Mouse (Mus musculus) forebrain, embryonic 15.5 days (tissue): ENCODE measurements around the gene Gm10964. TPM values are rescaled to one million over a fixed set of nuclear protein-coding genes. Genes with fewer than 3 reads are reported as not detected.

Source experiments
- ATAC-seq: fragments of 200-750 bp; cut with Nextera tagmentation; replicated peaks from 2 replicates; pipeline ENCODE4 v1.8.0; 2017; ENCODE audit warnings: mild to moderate bottlenecking, moderate TSS enrichment, moderate library complexity
- H3K27ac ChIP-seq: fragments of 300-500 bp; sonication (generic); replicated peaks from 2 replicates; pipeline ENCODE4 v1.5.1; 2015; ENCODE audit warnings: mild to moderate bottlenecking, inconsistent platforms
- H3K27me3 ChIP-seq: fragments of 300-500 bp; sonication (generic); 2 replicates; pipeline ENCODE4 v1.6.1; 2015; ENCODE audit warnings: inconsistent platforms
- H3K36me3 ChIP-seq: fragments of 300-500 bp; sonication (generic); 2 replicates; pipeline ENCODE4 v1.6.1; 2015; ENCODE audit warnings: mild to moderate bottlenecking, inconsistent platforms
- H3K4me1 ChIP-seq: fragments of 300-500 bp; sonication (generic); 2 replicates; pipeline ENCODE4 v1.6.1; 2015; ENCODE audit warnings: inconsistent platforms
- H3K4me2 ChIP-seq: fragments of 300-500 bp; sonication (generic); replicated peaks from 2 replicates; pipeline ENCODE4 v1.6.1; 2015; ENCODE audit warnings: mild to moderate bottlenecking, inconsistent platforms
- H3K4me3 ChIP-seq: fragments of 300-500 bp; sonication (generic); 2 replicates; pipeline ENCODE4 v1.5.1; 2015; ENCODE audit warnings: mild to moderate bottlenecking, inconsistent platforms
- H3K9ac ChIP-seq: fragments of 300-500 bp; sonication (generic); replicated peaks from 2 replicates; pipeline ENCODE4 v1.6.1; 2015; ENCODE audit warnings: mild to moderate bottlenecking, inconsistent platforms
- H3K9me3 ChIP-seq: fragments of 300-500 bp; sonication (generic); 2 replicates; pipeline ENCODE4 v1.6.1; 2016; ENCODE audit warnings: inconsistent platforms
- WGBS: fragments of 180-500 bp; shearing (Covaris S2); methylation state at CpG from one replicate; pipeline ENCODE4 v1.1.7; 2015; ENCODE audit warnings: mixed read lengths; 5-methylcytosine and 5-hydroxymethylcytosine counted together
- polyA plus RNA-seq: library from polyadenylated mRNA; unstranded; fragments of >200 nt; fragmentation: Nextera tagmentation; extraction: Ambion mirVana; gene quantifications from 2 replicates; pipeline ENCODE4 v1.2.1, GENCODE M21; 2015

Gene Gm10964
- not detected in 2 replicates for polyA plus RNA-seq

DNA sequence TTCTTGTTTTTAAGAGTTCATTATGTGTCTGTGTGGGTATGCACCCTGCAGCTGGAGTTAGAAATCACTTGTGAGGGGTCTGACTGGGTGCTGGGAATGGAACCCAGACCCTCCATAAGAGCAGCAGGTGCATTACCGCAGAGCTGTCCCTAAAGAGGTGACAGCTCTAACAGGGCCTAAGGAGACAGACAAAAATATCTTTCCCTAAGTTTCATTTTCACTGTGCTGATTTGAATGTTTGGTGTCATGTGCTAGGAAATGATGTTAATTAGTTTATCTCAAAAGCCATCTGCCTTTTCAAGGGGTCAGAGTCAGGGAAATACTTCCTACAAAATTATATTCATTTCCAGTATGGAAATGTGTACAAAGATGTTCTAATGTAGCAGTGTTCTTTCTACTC, at the start of gene Gm10964:
Gene Gm10964 (plus strand): TSS at position 38 of the 400 bp plus-strand sequence.
- Histone ChIP-seq H3K4me2 (peak within 1 kb of the TSS; percentile 39), H3K27ac (peak within 1 kb of the TSS; percentile 83), H3K4me3 (peak within 1 kb of the TSS; percentile 14), H3K36me3 (peaks cover 20% of the 10 kb centered on the region), H3K9me3 (no peaks in the 10 kb centered on the region), H3K9ac (0 out of 2 replicates have a peak within 1 kb of the TSS, but pooled peaks have one; percentile 20), H3K27me3 (no peaks in the 10 kb centered on the region), H3K4me1 (peaks cover 42% of the 10 kb centered on the region)
- 87% methylated on average over 1 of the region's 1 CpGs for WGBS
- no peak for ATAC-seq

DNA sequence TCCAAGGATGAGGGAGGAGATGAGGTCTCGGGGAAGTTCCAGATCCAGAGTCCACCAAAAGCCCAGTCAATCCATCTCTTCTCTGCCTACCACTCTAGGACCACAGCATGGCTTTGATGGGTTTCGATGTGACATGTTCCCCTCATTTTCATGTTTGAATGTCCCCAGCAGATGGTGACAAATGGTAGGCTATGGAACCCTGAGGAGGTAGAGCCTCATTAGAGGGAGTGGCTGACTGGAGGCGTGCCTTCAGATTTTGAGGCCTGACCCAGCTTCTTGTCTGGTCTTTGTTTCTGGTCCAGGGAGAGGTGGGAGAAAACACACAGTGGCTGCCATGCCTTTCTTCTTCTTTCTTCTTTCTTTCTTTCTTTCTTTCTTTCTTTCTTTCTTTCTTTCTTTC, 48.7 kb upstream of the Gm10964 start:
- Histone ChIP-seq H3K4me1 (no peaks in the 10 kb centered on the region), H3K4me3 (no peak overlapping the region), H3K27ac (no peak overlapping the region), H3K27me3 (no peaks in the 10 kb centered on the region), H3K36me3 (no peaks in the 10 kb centered on the region), H3K9ac (no peak overlapping the region), H3K4me2 (no peak overlapping the region), H3K9me3 (no peaks in the 10 kb centered on the region)
- 89% methylated on average over 3 of the region's 3 CpGs for WGBS
- no peak for ATAC-seq

DNA sequence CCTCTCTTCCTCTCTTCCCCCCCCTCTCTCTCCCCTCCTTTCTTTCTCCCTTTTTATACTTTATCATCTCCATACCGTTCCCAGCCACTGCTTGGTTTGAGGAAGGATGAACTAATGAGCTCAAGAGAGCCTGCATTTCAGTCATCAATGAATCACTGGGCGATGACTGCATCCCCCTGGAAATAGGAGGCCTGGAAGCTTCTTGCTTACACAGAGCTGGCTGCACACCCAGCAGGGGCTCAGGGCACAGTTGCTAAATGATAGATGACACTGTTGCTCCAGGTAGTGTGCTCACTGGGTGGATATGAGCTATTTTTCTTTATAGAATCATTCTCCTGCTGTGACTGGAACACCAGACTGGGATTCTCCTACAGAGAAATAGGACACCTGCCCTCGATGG, 43.6 kb upstream of the Gm10964 start:
- H3K4me2 ChIP-seq: no peak overlapping the region
- H3K4me1 ChIP-seq: no peaks in the 10 kb centered on the region
- no peak overlapping the region for H3K9ac ChIP-seq
- H3K36me3 ChIP-seq: no peaks in the 10 kb centered on the region
- ATAC-seq: no peak
- no peak overlapping the region for H3K4me3 ChIP-seq
- no peaks in the 10 kb centered on the region for H3K9me3 ChIP-seq
- no peak overlapping the region for H3K27ac ChIP-seq
- WGBS: 53% methylated on average over 3 of the region's 3 CpGs
- H3K27me3 ChIP-seq: no peaks in the 10 kb centered on the region

DNA sequence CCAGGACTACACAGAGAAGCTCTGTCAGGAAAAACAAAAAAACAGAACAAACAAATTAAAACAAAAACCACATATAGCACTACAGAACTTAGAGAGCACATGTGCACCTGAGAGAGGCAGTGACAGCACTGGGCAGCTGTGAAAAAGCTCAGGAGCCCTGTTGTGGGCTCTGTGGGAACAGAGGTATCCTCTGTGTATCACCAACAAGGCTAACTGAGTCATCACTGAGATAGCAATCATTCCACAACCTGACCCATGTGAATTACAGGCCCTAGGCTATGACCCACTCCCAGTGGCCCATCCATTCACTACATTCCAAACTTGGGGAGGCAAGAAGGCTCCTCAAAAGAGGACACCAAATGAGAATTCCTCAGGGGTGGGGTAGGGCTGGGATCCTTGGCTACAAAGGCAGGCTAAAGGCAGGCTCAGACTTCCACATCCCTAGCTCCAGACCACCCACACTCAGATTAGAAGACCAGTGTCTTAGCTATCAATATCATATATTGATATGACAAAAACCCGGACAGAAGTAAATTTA, 42.7 kb upstream of the Gm10964 start:
- Histone ChIP-seq H3K9ac (no peak overlapping the region), H3K36me3 (no peaks in the 10 kb centered on the region), H3K27ac (no peak overlapping the region), H3K4me1 (no peaks in the 10 kb centered on the region), H3K4me2 (no peak overlapping the region), H3K9me3 (no peaks in the 10 kb centered on the region), H3K4me3 (no peak overlapping the region), H3K27me3 (no peaks in the 10 kb centered on the region)
- 81% methylated on average over 1 of the region's 1 CpGs for WGBS
- no peak for ATAC-seq

DNA sequence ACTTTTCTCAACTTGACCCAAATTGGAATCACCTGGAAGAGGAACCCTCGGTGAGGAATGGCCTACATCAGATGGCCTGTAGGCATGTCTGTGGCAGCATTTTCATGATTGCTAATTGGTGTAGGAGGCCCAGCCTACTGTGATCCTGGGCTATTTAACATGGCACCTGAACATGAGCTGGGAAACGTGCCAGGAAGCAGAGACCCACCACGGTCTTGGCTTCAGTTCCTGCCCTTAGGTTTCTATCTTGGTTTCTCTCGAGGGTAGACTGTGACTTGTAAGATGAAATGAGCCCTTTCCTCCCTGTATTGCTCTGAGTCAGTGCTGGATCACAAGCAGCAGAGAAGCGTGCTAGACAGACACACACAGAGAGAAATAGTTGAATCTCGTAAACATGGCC, 34.5 kb upstream of the Gm10964 start:
- no peaks in the 10 kb centered on the region for H3K36me3 ChIP-seq
- no peak overlapping the region for H3K4me3 ChIP-seq
- no peak for ATAC-seq
- no peak overlapping the region for H3K27ac ChIP-seq
- no peaks in the 10 kb centered on the region for H3K9me3 ChIP-seq
- H3K4me2 ChIP-seq: no peak overlapping the region
- H3K4me1 ChIP-seq: no peaks in the 10 kb centered on the region
- H3K27me3 ChIP-seq: no peaks in the 10 kb centered on the region
- WGBS: 58% methylated on average over 6 of the region's 6 CpGs
- no peak overlapping the region for H3K9ac ChIP-seq

DNA sequence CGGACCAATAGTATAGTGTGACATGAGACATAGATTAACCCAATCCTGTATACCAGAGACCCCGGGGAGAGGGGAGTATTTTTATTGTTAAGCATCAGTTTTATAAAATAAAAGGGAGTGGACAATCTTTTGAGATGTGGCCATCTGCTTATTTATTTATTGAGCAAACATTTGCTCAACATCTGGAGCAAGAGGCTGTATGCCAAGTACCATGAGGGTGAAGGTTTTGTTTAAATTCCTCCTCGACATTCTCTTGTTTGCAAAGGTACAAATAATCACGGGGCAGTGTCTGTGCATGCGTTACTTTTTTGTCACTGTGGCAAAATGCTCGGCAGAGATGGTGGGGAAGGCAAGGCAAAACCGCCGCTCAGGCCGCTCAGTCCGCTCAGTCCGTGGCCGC, 33.7 kb upstream of the Gm10964 start:
- no peak for ATAC-seq
- WGBS: 91% methylated on average over 12 of the region's 12 CpGs
- Histone ChIP-seq H3K27me3 (no peaks in the 10 kb centered on the region), H3K4me3 (no peak overlapping the region), H3K36me3 (no peaks in the 10 kb centered on the region), H3K27ac (no peak overlapping the region), H3K4me1 (no peaks in the 10 kb centered on the region), H3K9ac (no peak overlapping the region), H3K9me3 (no peaks in the 10 kb centered on the region), H3K4me2 (no peak overlapping the region)

DNA sequence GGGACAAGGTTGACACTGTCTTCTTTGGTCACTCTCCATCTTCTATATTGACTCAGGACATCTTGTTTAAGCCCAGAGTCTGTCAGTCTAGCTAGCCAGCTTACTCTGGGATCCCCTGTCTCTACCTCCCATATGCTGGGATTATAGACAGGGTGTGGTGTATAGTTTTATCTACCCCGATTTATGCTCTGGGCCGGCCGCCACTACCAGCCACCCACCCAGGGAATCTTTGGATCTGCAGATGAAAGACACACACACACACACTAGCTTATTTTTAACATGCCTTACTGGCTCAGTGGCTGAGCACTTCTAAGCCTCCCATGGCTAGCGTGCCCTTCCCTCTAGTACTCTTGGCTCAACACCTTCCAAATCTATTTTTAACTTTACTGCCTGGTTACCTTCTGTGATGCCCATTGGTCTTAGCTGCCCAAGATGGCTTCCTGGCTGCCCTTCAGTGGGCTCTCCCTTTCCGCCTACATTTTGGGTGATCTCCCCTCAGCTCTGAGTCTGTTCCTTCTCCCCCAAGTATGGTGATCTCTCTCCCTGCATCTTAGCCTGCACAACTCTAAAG, 29.6 kb upstream of the Gm10964 start:
- Histone ChIP-seq H3K27ac (no peak overlapping the region), H3K4me1 (no peaks in the 10 kb centered on the region), H3K9me3 (no peaks in the 10 kb centered on the region), H3K4me3 (no peak overlapping the region), H3K4me2 (no peak overlapping the region), H3K27me3 (no peaks in the 10 kb centered on the region), H3K9ac (no peak overlapping the region), H3K36me3 (no peaks in the 10 kb centered on the region)
- 93% methylated on average over 5 of the region's 5 CpGs for WGBS
- no peak for ATAC-seq

DNA sequence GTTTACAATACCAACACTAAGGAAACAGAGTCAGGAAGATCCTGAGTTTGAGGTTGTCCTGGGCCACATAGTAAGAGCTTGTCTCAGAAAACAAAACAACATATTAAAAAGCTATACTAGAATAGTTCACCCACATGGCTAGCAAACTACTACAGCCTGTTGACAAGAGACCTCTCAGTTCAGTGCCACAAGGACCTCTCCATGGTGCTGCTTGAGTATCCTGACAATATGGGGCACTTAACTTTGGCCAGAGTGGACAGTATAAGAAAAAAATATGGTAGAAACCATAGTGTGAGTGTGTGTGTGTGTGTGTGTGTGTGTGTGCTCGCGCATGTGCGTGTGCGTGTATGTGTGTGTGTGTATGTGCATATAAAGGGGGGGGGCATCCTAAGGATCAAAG, 27.0 kb upstream of the Gm10964 start:
- H3K4me2 ChIP-seq: no peak overlapping the region
- H3K4me1 ChIP-seq: peaks cover 14% of the 10 kb centered on the region
- no peak overlapping the region for H3K9ac ChIP-seq
- ATAC-seq: no peak
- no peaks in the 10 kb centered on the region for H3K36me3 ChIP-seq
- H3K9me3 ChIP-seq: no peaks in the 10 kb centered on the region
- no peak overlapping the region for H3K4me3 ChIP-seq
- WGBS: 94% methylated on average over 4 of the region's 4 CpGs
- no peak overlapping the region for H3K27ac ChIP-seq
- H3K27me3 ChIP-seq: no peaks in the 10 kb centered on the region

DNA sequence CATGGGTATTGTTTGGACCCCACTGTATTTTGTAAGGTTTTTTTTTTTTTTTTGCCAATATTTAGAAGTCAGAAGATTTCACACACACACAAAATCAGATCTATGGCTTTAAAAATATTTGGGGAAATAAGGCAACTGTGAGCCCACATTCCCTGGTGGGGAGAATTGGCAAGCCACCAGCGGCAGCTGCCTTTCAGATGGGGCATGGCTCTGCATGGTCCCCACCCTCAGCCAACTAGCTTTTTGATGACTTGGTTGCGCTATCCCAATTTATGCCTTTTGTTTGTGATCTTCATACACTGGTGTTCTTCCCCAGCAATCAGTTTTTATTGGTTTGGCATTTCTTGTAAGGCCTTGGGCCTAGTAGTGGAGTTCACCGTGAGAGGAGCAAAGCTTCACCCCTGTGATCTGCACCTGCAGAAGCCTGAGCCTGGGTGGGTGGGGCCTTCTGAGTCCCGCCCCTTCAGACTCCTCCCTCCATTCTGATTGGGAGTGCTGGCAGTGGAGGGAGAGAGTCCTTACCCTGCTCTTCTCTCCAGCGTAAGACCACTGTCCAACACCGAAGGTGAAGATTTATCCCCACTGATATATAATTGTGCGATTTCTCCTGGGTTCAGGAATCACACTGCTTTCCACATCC, 24.8 kb upstream of the Gm10964 start:
- Histone ChIP-seq H3K4me3 (no peak overlapping the region), H3K4me1 (peaks cover 14% of the 10 kb centered on the region), H3K4me2 (no peak overlapping the region), H3K9ac (no peak overlapping the region), H3K36me3 (no peaks in the 10 kb centered on the region), H3K27ac (no peak overlapping the region), H3K9me3 (no peaks in the 10 kb centered on the region), H3K27me3 (no peaks in the 10 kb centered on the region)
- WGBS: 75% methylated on average over 7 of the region's 7 CpGs
- ATAC-seq: no peak

DNA sequence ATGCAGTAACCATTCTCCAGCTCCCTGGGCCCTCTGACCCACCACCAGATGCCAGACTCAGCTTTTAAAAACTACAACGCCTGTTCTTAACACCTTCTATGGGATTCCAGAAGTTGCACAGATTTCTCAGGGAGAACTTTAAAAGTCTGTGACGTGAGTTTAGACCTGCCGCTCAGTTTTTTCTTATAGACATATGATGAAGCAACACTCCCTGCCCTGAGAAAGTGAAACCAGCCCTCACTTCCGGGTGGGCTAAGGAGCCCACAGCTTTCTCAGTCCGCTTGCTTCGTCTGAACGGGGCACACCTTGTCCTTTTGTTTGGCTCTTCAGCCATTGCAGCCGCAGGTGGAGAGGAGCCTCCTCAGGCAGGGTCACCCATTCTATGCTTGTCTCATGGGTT, 24.2 kb upstream of the Gm10964 start:
- ATAC-seq: no peak
- Histone ChIP-seq H3K27me3 (no peaks in the 10 kb centered on the region), H3K4me3 (no peak overlapping the region), H3K4me2 (no peak overlapping the region), H3K4me1 (peaks cover 14% of the 10 kb centered on the region), H3K9ac (no peak overlapping the region), H3K36me3 (no peaks in the 10 kb centered on the region), H3K27ac (no peak overlapping the region), H3K9me3 (no peaks in the 10 kb centered on the region)
- WGBS: 84% methylated on average over 8 of the region's 8 CpGs

DNA sequence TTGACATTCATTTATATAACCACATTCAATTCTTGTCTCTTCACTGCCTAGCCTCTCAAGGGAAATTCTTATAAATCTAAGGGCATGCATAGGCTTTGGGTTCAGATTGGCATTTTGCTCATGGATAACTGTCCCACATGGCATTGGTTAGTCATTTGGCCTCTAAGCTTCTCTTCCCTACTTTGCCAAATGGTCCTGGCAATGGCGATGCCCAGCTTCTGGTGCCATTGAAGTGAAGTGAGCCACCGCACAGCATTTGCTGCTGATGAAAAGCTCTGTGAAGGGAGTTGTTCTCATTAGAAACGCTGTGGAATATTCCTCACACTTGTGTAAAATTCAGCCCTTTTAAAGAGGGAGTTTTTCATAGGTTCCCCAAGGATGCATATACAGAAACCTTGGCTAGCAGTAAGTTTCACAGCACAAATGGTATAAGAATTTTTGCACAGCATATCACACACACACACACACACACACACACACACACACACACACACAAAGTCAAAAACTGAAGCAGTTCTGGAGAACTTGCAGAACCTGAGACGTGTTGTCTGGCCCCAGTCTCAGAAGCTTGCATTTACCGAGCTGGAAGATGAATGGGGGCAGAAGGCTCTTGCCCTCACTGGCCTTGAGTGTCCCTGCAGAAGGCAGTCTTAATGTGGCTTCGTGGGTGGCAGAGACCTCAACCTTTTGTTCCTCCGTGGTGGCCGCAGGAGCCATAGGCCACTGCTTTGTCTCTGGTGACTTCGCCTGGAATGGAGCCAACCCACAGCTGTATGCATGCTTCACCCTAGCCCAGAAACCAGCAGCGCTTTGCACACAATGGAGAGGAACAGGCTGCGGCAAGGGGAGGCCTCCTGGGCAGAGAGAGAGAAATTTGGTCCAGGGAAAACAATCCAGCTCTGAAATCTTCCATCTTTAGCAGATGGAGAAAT, 23.1 kb upstream of the Gm10964 start:
- Histone ChIP-seq H3K9ac (no peak overlapping the region), H3K4me1 (peaks cover 14% of the 10 kb centered on the region), H3K27ac (peak overlapping the region; percentile 8; the same call in 1 of the 2 replicates), H3K36me3 (no peaks in the 10 kb centered on the region), H3K4me3 (no peak overlapping the region), H3K4me2 (no peak overlapping the region), H3K27me3 (no peaks in the 10 kb centered on the region), H3K9me3 (no peaks in the 10 kb centered on the region)
- 23% methylated on average over 11 of the region's 11 CpGs for WGBS
- no peak for ATAC-seq
